Mouse (Mus musculus): ENCODE data around the gene Phf3.

DNA sequence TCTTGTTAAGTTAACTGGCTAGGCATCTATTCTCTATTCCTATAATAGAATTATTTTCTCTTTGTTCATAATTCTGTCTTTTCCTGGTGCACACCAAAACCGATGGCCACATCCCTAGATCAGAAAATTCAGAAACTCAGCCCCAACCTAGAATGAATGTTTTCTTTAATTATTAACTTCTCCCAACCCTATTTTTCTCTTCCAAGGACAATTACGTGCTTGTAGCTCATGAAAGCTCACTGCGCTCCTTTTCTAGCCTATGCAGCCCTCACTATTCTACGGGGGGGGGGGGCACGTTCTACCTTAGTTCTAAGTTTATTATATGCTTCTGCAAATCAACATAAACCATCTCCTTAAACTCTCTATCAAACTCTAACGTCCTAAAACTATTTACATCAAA, 90.0 kb downstream of the Phf3 start:
- no peak for TF ChIP-seq CHD2 (IDR thresholded peaks at IDR 0.05; ENCODE audit: low read depth, low read length)
- TF ChIP-seq ZNF384 (IDR thresholded peaks at IDR 0.05; ENCODE audit: low read depth, low read length): no peak
- no peak for TF ChIP-seq MAFK (IDR thresholded peaks at IDR 0.05; ENCODE audit: insufficient read depth, low read depth, low read length)
- TF ChIP-seq ZC3H11A (IDR thresholded peaks at IDR 0.05; ENCODE audit: borderline replicate concordance, low read depth, low read length): no peak
